Mouse (Mus musculus): Measurements from ENCODE around the gene Gatad2a. TPM values are rescaled to one million over a fixed set of nuclear protein-coding genes. Genes with fewer than 3 reads are reported as not detected.

Gene Gatad2a
- total and polyA plus RNA-seq, 3 experiments: 52.2 to 139 (median 99.3) TPM

GRCm38 (mm10) chr8:69880841-69881240 is 115.3 kb downstream of the Gatad2a start:
- no peaks in the 10 kb centered on the region for H3K36me3 ChIP-seq (replicated peaks)
- peaks cover 19% of the 10 kb centered on the region; the same call in 1 of the 2 replicates for H3K27me3 ChIP-seq (ENCODE audit: insufficient read depth, low read length)
- ATAC-seq (ENCODE audit: extremely low read depth, insufficient number of reproducible peaks, low FRiP score, poor library complexity, severe bottlenecking): no peak
- peaks cover 4% of the 10 kb centered on the region; the same call in 1 of the 2 replicates for H3K4me1 ChIP-seq (ENCODE audit: insufficient read depth, low read depth, low read length)
- DNase-seq (ENCODE audit: low spot score): no peak
- peak overlapping the region; percentile 45; the same call in 1 of the 2 replicates for H3K4me3 ChIP-seq (ENCODE audit: low read depth, low read length)
- TF ChIP-seq CTCF (IDR thresholded peaks at IDR 0.05; ENCODE audit: low read depth, low read length) (no peak), TAL1 (conservative IDR thresholded peaks at IDR 0.05; ENCODE audit: low read depth, low read length) (no peak), GATA1 (IDR thresholded peaks at IDR 0.05; ENCODE audit: borderline replicate concordance, low read length) (no peak)
- peaks cover 60% of the 10 kb centered on the region for H3K9me3 ChIP-seq (replicated peaks)

- H3K27me3 ChIP-seq (ENCODE audit: insufficient read depth, low read length): peaks cover 17% of the 10 kb centered on the region; the same call in 1 of the 2 replicates
- DNase-seq (ENCODE audit: low spot score): no peak
- peaks cover 4% of the 10 kb centered on the region; the same call in 1 of the 2 replicates for H3K4me1 ChIP-seq (ENCODE audit: insufficient read depth, low read depth, low read length)
- H3K36me3 ChIP-seq (replicated peaks): no peaks in the 10 kb centered on the region
- no peak overlapping the region for H3K4me3 ChIP-seq (ENCODE audit: low read depth, low read length)
- ATAC-seq (ENCODE audit: extremely low read depth, insufficient number of reproducible peaks, low FRiP score, poor library complexity, severe bottlenecking): no peak
- H3K9me3 ChIP-seq (replicated peaks): peaks cover 52% of the 10 kb centered on the region
- TF ChIP-seq GATA2 (IDR thresholded peaks at IDR 0.05; ENCODE audit: borderline replicate concordance, low read depth, low read length) (no peak), POLR2AphosphoS5 (IDR thresholded peaks at IDR 0.05; ENCODE audit: insufficient replicate concordance, low read depth, low read length) (no peak), TAL1 (conservative IDR thresholded peaks at IDR 0.05; ENCODE audit: low read depth, low read length) (no peak), CTCF (IDR thresholded peaks at IDR 0.05; ENCODE audit: low read depth, low read length) (no peak), GATA1 (IDR thresholded peaks at IDR 0.05; ENCODE audit: borderline replicate concordance, low read length) (no peak)
These were observed 116.5 kb downstream of the Gatad2a start for GRCm38 (mm10) chr8:69879678-69880077.

DNA sequence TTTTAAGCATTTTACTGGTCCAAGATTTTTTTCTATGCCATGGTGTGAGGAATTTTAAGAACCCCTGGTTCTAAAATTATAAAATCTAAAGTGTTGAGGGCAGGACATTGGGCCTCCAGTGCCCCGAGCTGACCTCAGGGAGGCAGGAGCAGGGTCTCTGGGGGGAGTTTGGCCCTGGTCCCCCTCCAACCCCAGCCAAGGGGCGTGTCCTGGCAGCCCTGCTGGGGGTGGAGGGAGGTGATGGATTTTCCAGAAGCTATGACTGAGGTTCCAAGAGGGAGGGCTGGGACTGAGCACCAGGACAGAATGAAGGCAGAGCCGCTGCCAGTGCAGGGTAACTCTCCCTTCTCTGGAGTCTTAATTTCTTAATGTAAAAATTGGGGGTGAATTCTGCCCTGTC is 118.2 kb downstream of the Gatad2a start:
- ATAC-seq (ENCODE audit: extremely low read depth, insufficient number of reproducible peaks, low FRiP score, poor library complexity, severe bottlenecking) (no peak), DNase-seq (ENCODE audit: low spot score) (no peak)
- Histone ChIP-seq H3K27me3 (ENCODE audit: insufficient read depth, low read length) (peaks cover 15% of the 10 kb centered on the region; the same call in 1 of the 2 replicates), H3K4me1 (ENCODE audit: insufficient read depth, low read depth, low read length) (peaks cover 8% of the 10 kb centered on the region), H3K9me3 (replicated peaks) (peaks cover 35% of the 10 kb centered on the region), H3K4me3 (ENCODE audit: low read depth, low read length) (no peak overlapping the region), H3K36me3 (replicated peaks) (no peaks in the 10 kb centered on the region)
- TF ChIP-seq CTCF (IDR thresholded peaks at IDR 0.05; ENCODE audit: low read depth, low read length) (no peak), POLR2AphosphoS5 (IDR thresholded peaks at IDR 0.05; ENCODE audit: insufficient replicate concordance, low read depth, low read length) (no peak), GATA1 (IDR thresholded peaks at IDR 0.05; ENCODE audit: borderline replicate concordance, low read length) (no peak), TAL1 (conservative IDR thresholded peaks at IDR 0.05; ENCODE audit: low read depth, low read length) (no peak), GATA2 (IDR thresholded peaks at IDR 0.05; ENCODE audit: borderline replicate concordance, low read depth, low read length) (no peak)

GRCm38 (mm10) chr8:69877396-69877795 is 118.8 kb downstream of the Gatad2a start:
- Histone ChIP-seq H3K27me3 (ENCODE audit: insufficient read depth, low read length) (peaks cover 15% of the 10 kb centered on the region; the same call in 1 of the 2 replicates), H3K4me3 (ENCODE audit: low read depth, low read length) (no peak overlapping the region), H3K9me3 (replicated peaks) (peaks cover 29% of the 10 kb centered on the region), H3K36me3 (replicated peaks) (no peaks in the 10 kb centered on the region), H3K4me1 (ENCODE audit: insufficient read depth, low read depth, low read length) (peaks cover 8% of the 10 kb centered on the region)
- TF ChIP-seq POLR2AphosphoS5 (IDR thresholded peaks at IDR 0.05; ENCODE audit: insufficient replicate concordance, low read depth, low read length) (no peak), GATA1 (IDR thresholded peaks at IDR 0.05; ENCODE audit: borderline replicate concordance, low read length) (no peak), TAL1 (conservative IDR thresholded peaks at IDR 0.05; ENCODE audit: low read depth, low read length) (no peak), CTCF (IDR thresholded peaks at IDR 0.05; ENCODE audit: low read depth, low read length) (no peak), GATA2 (IDR thresholded peaks at IDR 0.05; ENCODE audit: borderline replicate concordance, low read depth, low read length) (no peak)
- DNase-seq (ENCODE audit: low spot score) (no peak), ATAC-seq (ENCODE audit: extremely low read depth, insufficient number of reproducible peaks, low FRiP score, poor library complexity, severe bottlenecking) (no peak)

DNA sequence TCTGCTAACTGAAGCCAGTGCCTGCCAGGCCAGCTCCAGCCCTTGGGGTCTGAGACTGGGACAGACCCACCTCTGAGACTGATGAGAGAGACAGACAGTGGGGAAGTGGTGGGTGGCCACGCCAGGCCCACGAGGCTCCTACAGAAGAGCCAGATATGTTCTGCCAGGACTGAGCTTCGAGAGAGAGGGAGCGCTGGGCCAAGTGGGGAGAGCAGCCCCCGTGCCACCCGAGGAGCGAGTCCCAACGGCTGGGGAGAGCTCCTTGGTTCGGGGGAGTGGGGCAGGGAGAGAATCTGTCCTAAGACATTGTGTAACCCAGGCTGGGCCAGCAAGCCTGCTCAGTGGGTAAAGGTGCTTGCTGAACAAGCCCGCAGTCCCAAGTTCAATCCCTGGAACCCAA is 119.2 kb downstream of the Gatad2a start:
- Histone ChIP-seq H3K4me3 (ENCODE audit: low read depth, low read length) (no peak overlapping the region), H3K27me3 (ENCODE audit: insufficient read depth, low read length) (peaks cover 15% of the 10 kb centered on the region; the same call in 1 of the 2 replicates), H3K36me3 (replicated peaks) (no peaks in the 10 kb centered on the region), H3K9me3 (replicated peaks) (peaks cover 25% of the 10 kb centered on the region), H3K4me1 (ENCODE audit: insufficient read depth, low read depth, low read length) (peaks cover 8% of the 10 kb centered on the region)
- DNase-seq (ENCODE audit: low spot score): no peak
- no peak for ATAC-seq (ENCODE audit: extremely low read depth, insufficient number of reproducible peaks, low FRiP score, poor library complexity, severe bottlenecking)
- no peak for TF ChIP-seq GATA1 (IDR thresholded peaks at IDR 0.05; ENCODE audit: borderline replicate concordance, low read length)
- no peak for TF ChIP-seq POLR2AphosphoS5 (IDR thresholded peaks at IDR 0.05; ENCODE audit: insufficient replicate concordance, low read depth, low read length)
- no peak for TF ChIP-seq TAL1 (conservative IDR thresholded peaks at IDR 0.05; ENCODE audit: low read depth, low read length)
- no peak for TF ChIP-seq GATA2 (IDR thresholded peaks at IDR 0.05; ENCODE audit: borderline replicate concordance, low read depth, low read length)
- TF ChIP-seq CTCF (IDR thresholded peaks at IDR 0.05; ENCODE audit: low read depth, low read length): no peak

GRCm38 (mm10) chr8:69876097-69876496 is 120.1 kb downstream of the Gatad2a start:
- H3K27me3 ChIP-seq (ENCODE audit: insufficient read depth, low read length): peaks cover 20% of the 10 kb centered on the region; the same call in 1 of the 2 replicates
- peaks cover 16% of the 10 kb centered on the region for H3K9me3 ChIP-seq (replicated peaks)
- peaks cover 8% of the 10 kb centered on the region for H3K4me1 ChIP-seq (ENCODE audit: insufficient read depth, low read depth, low read length)
- TF ChIP-seq POLR2AphosphoS5 (IDR thresholded peaks at IDR 0.05; ENCODE audit: insufficient replicate concordance, low read depth, low read length): no peak
- TF ChIP-seq GATA2 (IDR thresholded peaks at IDR 0.05; ENCODE audit: borderline replicate concordance, low read depth, low read length): no peak
- no peak for TF ChIP-seq CTCF (IDR thresholded peaks at IDR 0.05; ENCODE audit: low read depth, low read length)
- no peak for TF ChIP-seq GATA1 (IDR thresholded peaks at IDR 0.05; ENCODE audit: borderline replicate concordance, low read length)
- no peak for TF ChIP-seq TAL1 (conservative IDR thresholded peaks at IDR 0.05; ENCODE audit: low read depth, low read length)
- DNase-seq (ENCODE audit: low spot score) (no peak), ATAC-seq (ENCODE audit: extremely low read depth, insufficient number of reproducible peaks, low FRiP score, poor library complexity, severe bottlenecking) (no peak)
- H3K4me3 ChIP-seq (ENCODE audit: low read depth, low read length): no peak overlapping the region
- H3K36me3 ChIP-seq (replicated peaks): no peaks in the 10 kb centered on the region
